Mouse (Mus musculus) neural tube, embryonic 15.5 days (tissue): ENCODE results near the gene 1110051M20Rik. TPM values are rescaled to one million over a fixed set of nuclear protein-coding genes. Genes with fewer than 3 reads are reported as not detected.
A peak's percentile ranks its signal among the peaks of the same experiment; 100 is the strongest.

ENCODE experiments used
- ATAC-seq: fragments of 200-750 bp; cut with Nextera tagmentation; 2 replicates; pipeline ENCODE4 v1.8.0; 2017; ENCODE audit warnings: mild to moderate bottlenecking, moderate TSS enrichment, moderate library complexity; ENCODE audit not compliant: low FRiP score
- H3K27ac ChIP-seq: fragments of 300-500 bp; sonication (generic); replicated peaks from 2 replicates; pipeline ENCODE4 v1.5.1; 2015; ENCODE audit warnings: mild to moderate bottlenecking, inconsistent platforms
- H3K27me3 ChIP-seq: fragments of 300-500 bp; sonication (generic); replicated peaks from 2 replicates; pipeline ENCODE4 v1.6.1; 2015; ENCODE audit warnings: inconsistent platforms
- H3K36me3 ChIP-seq: fragments of 300-500 bp; sonication (generic); 2 replicates; pipeline ENCODE4 v1.6.1; 2015; ENCODE audit warnings: inconsistent platforms
- H3K4me1 ChIP-seq: fragments of 300-500 bp; sonication (generic); 2 replicates; pipeline ENCODE4 v1.6.1; 2015; ENCODE audit warnings: inconsistent platforms
- H3K4me2 ChIP-seq: fragments of 300-500 bp; sonication (generic); 2 replicates; pipeline ENCODE4 v1.6.1; 2015; ENCODE audit warnings: inconsistent platforms, mild to moderate bottlenecking, moderate library complexity
- H3K4me3 ChIP-seq: fragments of 300-500 bp; sonication (generic); replicated peaks from 2 replicates; pipeline ENCODE4 v1.5.1; 2015; ENCODE audit warnings: mild to moderate bottlenecking, inconsistent platforms
- H3K9ac ChIP-seq: fragments of 300-500 bp; sonication (generic); replicated peaks from 2 replicates; pipeline ENCODE4 v1.6.1; 2015; ENCODE audit warnings: mild to moderate bottlenecking, inconsistent platforms
- H3K9me3 ChIP-seq: fragments of 300-500 bp; sonication (generic); replicated peaks from 2 replicates; pipeline ENCODE4 v1.6.1; 2016; ENCODE audit warnings: inconsistent platforms
- WGBS: fragments of 180-500 bp; shearing (Covaris S2); methylation state at CpG from one replicate; pipeline ENCODE4 v1.1.7; 2015; ENCODE audit warnings: mixed read lengths; 5-methylcytosine and 5-hydroxymethylcytosine counted together
- polyA plus RNA-seq: library from polyadenylated mRNA; unstranded; fragments of >200 nt; fragmentation: Nextera tagmentation; extraction: Ambion mirVana; gene quantifications from 2 replicates; pipeline ENCODE4 v1.2.1, GENCODE M21; 2015

The 1110051M20Rik gene
- polyA plus RNA-seq, 1 experiment from 2014 or later: 141 TPM

GRCm38 (mm10) chr2:91439271-91439670 lies 5.2 kb downstream of the 1110051M20Rik start:
- Histone ChIP-seq H3K9me3 (no peaks in the 10 kb centered on the region), H3K4me3 (no peak overlapping the region), H3K4me2 (no peak overlapping the region), H3K36me3 (no peaks in the 10 kb centered on the region), H3K4me1 (peaks cover 14% of the 10 kb centered on the region), H3K27me3 (no peaks in the 10 kb centered on the region), H3K9ac (no peak overlapping the region), H3K27ac (no peak overlapping the region)
- 91% methylated on average over 10 of the region's 10 CpGs for WGBS
- no peak for ATAC-seq

DNA sequence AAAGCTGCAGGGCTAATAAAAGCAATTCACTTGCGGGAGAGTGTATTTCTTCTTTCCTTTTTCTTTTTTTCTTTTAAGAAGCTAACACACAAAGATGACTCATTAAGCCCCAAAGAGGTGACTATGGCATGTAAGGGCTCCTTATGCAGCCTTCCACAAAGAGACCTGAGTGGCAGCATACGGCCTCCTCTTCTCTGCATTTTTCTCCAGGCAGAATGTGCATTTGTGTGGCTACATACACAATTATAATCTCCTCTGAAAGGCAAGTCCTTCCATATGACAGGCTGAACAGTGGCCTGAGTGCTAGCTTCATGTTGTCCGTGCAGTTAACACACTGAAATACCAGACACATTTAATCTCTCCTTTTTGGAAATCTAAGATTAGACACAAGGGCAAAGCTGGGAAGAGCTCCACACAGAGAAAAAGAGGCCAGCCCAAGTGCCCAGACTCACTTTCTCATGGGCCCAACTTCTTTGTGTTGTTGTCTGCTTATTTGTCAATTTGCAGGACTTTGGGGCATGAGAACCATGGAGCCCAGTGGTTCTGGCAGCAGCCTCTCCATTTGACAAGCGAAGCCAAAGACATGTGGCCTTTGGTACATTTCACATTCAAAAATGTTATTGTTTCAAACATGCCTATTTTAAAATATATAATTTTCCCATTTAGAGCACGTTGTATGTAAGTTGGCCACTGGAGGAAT lies 7.2 kb downstream of the 1110051M20Rik start:
- 63% methylated on average over 5 of the region's 5 CpGs for WGBS
- Histone ChIP-seq H3K36me3 (no peaks in the 10 kb centered on the region), H3K27me3 (no peaks in the 10 kb centered on the region), H3K9me3 (no peaks in the 10 kb centered on the region), H3K27ac (no peak overlapping the region), H3K4me1 (peaks cover 2% of the 10 kb centered on the region; the same call in 1 of the 2 replicates), H3K4me3 (no peak overlapping the region), H3K4me2 (no peak overlapping the region), H3K9ac (no peak overlapping the region)
- no peak for ATAC-seq

DNA sequence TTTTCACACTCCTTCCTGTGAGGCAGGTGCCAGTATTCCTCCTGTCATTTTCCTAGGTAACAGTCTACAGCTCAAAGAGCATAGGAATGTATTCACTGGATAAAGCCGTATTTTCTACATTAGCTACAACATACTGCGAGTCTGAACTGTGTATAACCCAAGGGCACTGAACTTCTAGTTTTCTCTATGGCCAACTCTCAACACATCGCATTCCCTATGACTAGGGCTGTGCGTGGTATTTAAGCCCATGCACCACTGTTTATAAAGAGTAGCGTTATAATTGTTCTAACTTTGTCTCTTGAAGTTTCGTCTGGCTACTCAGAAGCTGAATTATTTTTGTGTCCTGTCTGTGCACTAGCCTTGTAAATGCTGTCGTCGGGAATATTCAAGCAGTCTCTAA lies 7.8 kb downstream of the 1110051M20Rik start:
- no peaks in the 10 kb centered on the region for H3K9me3 ChIP-seq
- H3K36me3 ChIP-seq: no peaks in the 10 kb centered on the region
- 63% methylated on average over 8 of the region's 8 CpGs for WGBS
- no peak overlapping the region for H3K4me3 ChIP-seq
- no peak for ATAC-seq
- H3K27me3 ChIP-seq: no peaks in the 10 kb centered on the region
- H3K4me1 ChIP-seq: no peaks in the 10 kb centered on the region
- H3K9ac ChIP-seq: no peak overlapping the region
- no peak overlapping the region for H3K27ac ChIP-seq
- H3K4me2 ChIP-seq: no peak overlapping the region

DNA sequence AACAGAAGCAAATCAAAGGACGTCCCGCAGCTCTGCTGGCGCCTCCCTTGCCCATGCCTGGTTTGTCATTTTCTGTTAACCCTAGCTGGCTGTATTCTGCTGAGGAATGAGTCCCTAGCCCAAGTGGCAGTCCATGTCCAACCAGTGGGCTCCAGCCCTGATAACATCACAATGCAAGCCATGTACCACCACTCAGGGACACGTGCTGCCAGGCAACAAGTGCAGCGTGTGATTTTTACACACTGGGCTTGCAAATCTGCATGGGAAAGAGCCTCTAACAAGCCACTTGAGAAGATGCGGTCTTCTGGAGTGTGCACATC lies 13.9 kb downstream of the 1110051M20Rik start:
- H3K4me2 ChIP-seq: peak overlapping the region; percentile 9; the same call in 1 of the 2 replicates
- H3K4me3 ChIP-seq: no peak overlapping the region
- no peak overlapping the region for H3K9ac ChIP-seq
- no peaks in the 10 kb centered on the region for H3K27me3 ChIP-seq
- H3K9me3 ChIP-seq: no peaks in the 10 kb centered on the region
- ATAC-seq: peak; percentile 50; the same call in 1 of the 2 replicates
- peaks cover 17% of the 10 kb centered on the region for H3K4me1 ChIP-seq
- 16% methylated on average over 6 of the region's 6 CpGs for WGBS
- no peaks in the 10 kb centered on the region for H3K36me3 ChIP-seq
- peak overlapping the region; percentile 67 for H3K27ac ChIP-seq

GRCm38 (mm10) chr2:91429915-91430599 lies 14.4 kb downstream of the 1110051M20Rik start:
- peaks cover 17% of the 10 kb centered on the region for H3K4me1 ChIP-seq
- no peak overlapping the region for H3K9ac ChIP-seq
- H3K9me3 ChIP-seq: no peaks in the 10 kb centered on the region
- 6% methylated on average over 9 of the region's 9 CpGs for WGBS
- peak overlapping the region; percentile 67 for H3K27ac ChIP-seq
- H3K4me3 ChIP-seq: no peak overlapping the region
- no peaks in the 10 kb centered on the region for H3K36me3 ChIP-seq
- H3K4me2 ChIP-seq: peak overlapping the region; percentile 9; the same call in 1 of the 2 replicates
- no peaks in the 10 kb centered on the region for H3K27me3 ChIP-seq
- no peak for ATAC-seq

DNA sequence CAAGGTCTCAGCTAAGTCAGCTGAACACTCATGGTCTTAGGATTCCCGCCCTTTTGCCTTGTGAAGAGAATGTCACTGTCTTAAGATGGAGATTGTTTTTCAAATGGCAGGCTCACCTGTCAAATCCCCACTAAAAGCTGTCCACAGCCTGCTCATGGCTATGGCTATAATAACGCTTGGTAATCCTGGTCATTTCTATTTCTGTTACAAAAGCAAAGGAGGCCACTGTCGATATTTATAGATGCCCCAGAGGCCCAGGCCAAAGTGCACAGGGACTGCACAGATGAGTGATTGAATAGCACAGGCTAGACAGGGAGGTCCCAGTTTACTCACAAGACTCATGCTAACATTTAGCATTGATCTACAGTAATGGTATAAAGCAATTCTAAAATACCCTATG lies 15.4 kb downstream of the 1110051M20Rik start:
- no peak for ATAC-seq
- Histone ChIP-seq H3K4me1 (peaks cover 17% of the 10 kb centered on the region), H3K9ac (no peak overlapping the region), H3K4me3 (no peak overlapping the region), H3K27me3 (no peaks in the 10 kb centered on the region), H3K9me3 (no peaks in the 10 kb centered on the region), H3K4me2 (no peak overlapping the region), H3K36me3 (no peaks in the 10 kb centered on the region), H3K27ac (no peak overlapping the region)
- WGBS: 77% methylated on average over 3 of the region's 3 CpGs

DNA sequence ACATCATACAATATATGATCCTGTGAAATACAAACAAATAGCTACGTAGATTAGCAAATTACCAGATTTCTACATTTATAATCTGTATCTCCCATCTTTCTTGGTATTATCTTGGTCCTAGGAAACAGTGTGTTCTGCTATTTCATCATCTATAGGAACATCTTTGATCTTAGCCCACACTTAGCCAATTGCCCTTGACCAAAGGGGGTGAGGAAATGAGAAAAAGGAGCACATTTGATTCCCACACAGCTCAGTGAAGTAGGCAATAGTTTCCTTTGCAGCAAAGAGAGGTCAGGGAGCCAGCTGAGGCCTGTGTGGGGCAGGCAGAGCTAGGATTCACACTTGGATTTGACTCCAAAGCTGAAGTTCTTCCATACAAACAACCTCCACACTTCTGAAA lies 18.2 kb downstream of the 1110051M20Rik start:
- no peaks in the 10 kb centered on the region for H3K9me3 ChIP-seq
- H3K4me3 ChIP-seq: no peak overlapping the region
- WGBS: 83% methylated on average over 1 of the region's 1 CpGs
- H3K9ac ChIP-seq: no peak overlapping the region
- H3K4me2 ChIP-seq: no peak overlapping the region
- peaks cover 17% of the 10 kb centered on the region for H3K4me1 ChIP-seq
- peaks cover 5% of the 10 kb centered on the region for H3K36me3 ChIP-seq
- H3K27ac ChIP-seq: no peak overlapping the region
- H3K27me3 ChIP-seq: no peaks in the 10 kb centered on the region
- no peak for ATAC-seq

DNA sequence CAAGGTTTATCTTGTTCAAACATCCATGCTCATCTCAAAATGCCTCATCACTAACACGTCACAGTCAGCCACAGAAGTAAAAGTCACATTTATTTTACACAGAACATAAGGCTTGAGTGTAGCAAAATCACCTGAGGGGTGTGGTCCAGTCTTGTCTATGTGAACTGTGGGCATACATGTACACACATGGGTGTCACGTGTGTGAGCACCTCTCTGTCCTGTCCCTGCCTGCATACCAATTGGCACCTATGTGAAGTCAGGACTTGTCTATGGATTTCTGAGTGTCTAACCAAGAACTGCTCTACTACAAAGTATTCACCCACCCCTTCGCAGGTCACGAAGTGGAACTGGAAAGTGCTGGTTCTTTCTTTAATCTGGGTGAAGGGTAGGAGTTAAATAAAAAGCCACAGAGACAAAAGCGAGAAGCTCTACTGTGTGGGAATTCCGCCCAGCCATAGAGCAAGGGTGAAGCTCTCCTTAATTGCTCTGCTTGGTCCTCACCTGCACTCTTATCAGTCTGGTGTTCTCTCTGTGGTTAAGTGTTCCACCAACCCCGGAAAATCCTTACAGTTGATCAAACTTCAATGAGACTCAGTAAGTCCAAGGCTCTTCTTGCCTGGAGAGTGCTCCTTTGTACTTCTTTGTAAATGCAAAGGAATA lies 20.3 kb downstream of the 1110051M20Rik start:
- no peak for ATAC-seq
- Histone ChIP-seq H3K27me3 (no peaks in the 10 kb centered on the region), H3K4me3 (no peak overlapping the region), H3K4me1 (0 out of 2 replicates have a peak, but pooled peaks cover 3% of the 10 kb centered on the region), H3K9ac (no peak overlapping the region), H3K36me3 (peaks cover 17% of the 10 kb centered on the region), H3K27ac (no peak overlapping the region), H3K4me2 (no peak overlapping the region), H3K9me3 (no peaks in the 10 kb centered on the region)
- WGBS: 88% methylated on average over 7 of the region's 7 CpGs

- no peak for ATAC-seq
- H3K9me3 ChIP-seq: no peaks in the 10 kb centered on the region
- WGBS: 72% methylated on average over 5 of the region's 5 CpGs
- H3K9ac ChIP-seq: no peak overlapping the region
- no peaks in the 10 kb centered on the region for H3K27me3 ChIP-seq
- H3K4me1 ChIP-seq: 0 out of 2 replicates have a peak, but pooled peaks cover 2% of the 10 kb centered on the region
- no peak overlapping the region for H3K4me2 ChIP-seq
- peaks cover 17% of the 10 kb centered on the region for H3K36me3 ChIP-seq
- H3K4me3 ChIP-seq: no peak overlapping the region
- no peak overlapping the region for H3K27ac ChIP-seq
Measured at GRCm38 (mm10) chr2:91421641-91422040, 22.9 kb downstream of the 1110051M20Rik start.

DNA sequence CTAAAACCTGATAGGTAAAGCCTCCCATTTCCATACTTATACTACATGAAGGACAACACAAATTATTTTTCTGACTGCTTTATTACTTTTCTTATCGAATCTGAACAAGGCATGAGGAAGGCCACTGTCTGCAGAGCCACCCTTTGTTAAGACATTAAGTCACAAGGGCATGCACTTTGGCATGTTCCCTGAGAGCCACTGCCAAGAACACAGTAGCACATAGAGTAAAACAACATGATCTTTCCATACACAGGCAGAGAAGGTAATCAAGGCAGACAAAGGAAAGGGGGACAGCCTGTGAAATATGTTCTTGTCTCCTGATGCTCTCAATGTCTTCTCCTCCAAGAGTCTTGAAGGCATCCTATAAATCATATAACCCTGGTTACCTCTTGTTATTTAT lies 30.7 kb downstream of the 1110051M20Rik start:
- no peak overlapping the region for H3K4me2 ChIP-seq
- no peaks in the 10 kb centered on the region for H3K9me3 ChIP-seq
- H3K36me3 ChIP-seq: no peaks in the 10 kb centered on the region
- H3K27ac ChIP-seq: no peak overlapping the region
- 40% methylated on average over 1 of the region's 1 CpGs for WGBS
- H3K27me3 ChIP-seq: no peaks in the 10 kb centered on the region
- no peak for ATAC-seq
- no peaks in the 10 kb centered on the region for H3K4me1 ChIP-seq
- H3K9ac ChIP-seq: no peak overlapping the region
- H3K4me3 ChIP-seq: no peak overlapping the region

DNA sequence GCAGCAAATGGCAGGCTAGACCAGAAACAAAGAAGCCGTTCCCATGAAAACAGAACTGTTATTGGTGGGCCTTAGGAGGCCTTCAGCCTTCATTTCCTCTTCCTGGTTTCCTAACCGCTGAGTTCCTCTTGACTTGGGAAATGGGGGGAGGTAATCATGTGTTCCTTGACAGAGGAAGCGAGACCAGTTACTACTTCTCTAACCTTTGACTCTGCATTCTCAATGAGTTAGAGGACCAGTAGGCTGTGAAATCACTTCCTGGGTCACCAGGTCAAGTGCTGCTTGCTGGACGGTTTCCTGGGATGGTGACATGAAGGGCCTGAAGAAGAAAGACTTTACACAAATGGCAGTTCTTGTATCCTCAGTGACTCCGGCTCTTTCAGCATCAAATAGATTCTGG lies 32.1 kb downstream of the 1110051M20Rik start:
- WGBS: 64% methylated on average over 5 of the region's 5 CpGs
- Histone ChIP-seq H3K4me2 (no peak overlapping the region), H3K4me3 (no peak overlapping the region), H3K9me3 (no peaks in the 10 kb centered on the region), H3K27me3 (no peaks in the 10 kb centered on the region), H3K9ac (no peak overlapping the region), H3K36me3 (no peaks in the 10 kb centered on the region), H3K4me1 (no peaks in the 10 kb centered on the region), H3K27ac (no peak overlapping the region)
- ATAC-seq: no peak

GRCm38 (mm10) chr2:91411473-91411872 lies 33.0 kb downstream of the 1110051M20Rik start:
- Histone ChIP-seq H3K9ac (no peak overlapping the region), H3K4me2 (no peak overlapping the region), H3K9me3 (no peaks in the 10 kb centered on the region), H3K27me3 (no peaks in the 10 kb centered on the region), H3K4me3 (no peak overlapping the region), H3K27ac (no peak overlapping the region), H3K36me3 (no peaks in the 10 kb centered on the region), H3K4me1 (no peaks in the 10 kb centered on the region)
- no peak for ATAC-seq
- WGBS: 54% methylated on average over 2 of the region's 2 CpGs
